Mouse (Mus musculus) gastrocnemius, adult 2 months (tissue): Measurements from ENCODE around the gene Krt20. TPM values are rescaled to one million over a fixed set of nuclear protein-coding genes. Genes with fewer than 3 reads are reported as not detected.
A peak's percentile ranks its signal among the peaks of the same experiment; 100 is the strongest.

Experiments
- DNase-seq: peaks from one replicate; pipeline ENCODE4 v3.0.0; 2022
- H3K27ac ChIP-seq: fragments of 200-600 bp; 2 replicates; pipeline ENCODE4 v1.8.1; 2022; ENCODE audit warnings: mild to moderate bottlenecking
- H3K4me3 ChIP-seq: fragments of 200-600 bp; 2 replicates; pipeline ENCODE4 v1.8.1; 2022; ENCODE audit warnings: mild to moderate bottlenecking, moderate library complexity
- CTCF ChIP-seq: fragments of 200-600 bp; IDR thresholded peaks from 2 replicates; pipeline ENCODE4 v1.8.1; 2022; ENCODE audit warnings: antibody characterized with exemption, mild to moderate bottlenecking, moderate library complexity
- intact Hi-C: fragments of 180-260 bp; cut with DNase I; formaldehyde crosslinking; loops from one replicate; pipeline ENCODE4 v1.15.1; 2025
- long read RNA-seq, 2 experiments: library from polyadenylated mRNA; stranded (forward); transcript quantifications; one replicate each; pipeline ENCODE4 v2.0.0; 2021
- total RNA-seq, 2 experiments: library from RNA; stranded (reverse); gene quantifications; 2 replicates each; pipeline ENCODE4 v1.2.3; 2021

Gene Krt20
- total RNA-seq, result not detected
- long read RNA-seq, experiment 1, result 0 reads
- long read RNA-seq, experiment 2, result 0 reads

GRCm38 (mm10) chr11:99437972-99438371 lies at the start of gene Krt20:
Krt20 (minus strand) TSS chr11:99438150.
- Histone ChIP-seq H3K4me3 (no peak within 1 kb of the TSS), H3K27ac (no peak within 1 kb of the TSS)
- intact Hi-C loops, result no loop called here
- TF ChIP-seq CTCF, result no peak
- DNase-seq, result no peak

GRCm38 (mm10) chr11:99474981-99475380 lies 37.0 kb upstream of the Krt20 start:
- intact Hi-C loops, result no loop called here
- no peak overlapping the region for H3K4me3 ChIP-seq
- no peak for DNase-seq
- TF ChIP-seq CTCF, result no peak
- H3K27ac ChIP-seq, result no peak overlapping the region

- intact Hi-C loops, result no loop called here
- no peak overlapping the region for H3K27ac ChIP-seq
- TF ChIP-seq CTCF, result no peak
- no peak for DNase-seq
- no peak overlapping the region for H3K4me3 ChIP-seq
Measured at GRCm38 (mm10) chr11:99473433-99473832, 35.5 kb upstream of the Krt20 start.

- TF ChIP-seq CTCF, result no peak
- intact Hi-C loops, result no loop called here
- Histone ChIP-seq H3K27ac (no peak overlapping the region), H3K4me3 (no peak overlapping the region)
- DNase-seq, result no peak
Measured at GRCm38 (mm10) chr11:99472405-99472804, 34.5 kb upstream of the Krt20 start.

GRCm38 (mm10) chr11:99471946-99472345 lies 34.0 kb upstream of the Krt20 start:
- H3K27ac ChIP-seq, result no peak overlapping the region
- no peak for DNase-seq
- no peak overlapping the region for H3K4me3 ChIP-seq
- no peak for TF ChIP-seq CTCF
- intact Hi-C loops, result no loop called here

GRCm38 (mm10) chr11:99469228-99469627 lies 31.3 kb upstream of the Krt20 start:
- TF ChIP-seq CTCF, result no peak
- no peak for DNase-seq
- Histone ChIP-seq H3K4me3 (no peak overlapping the region), H3K27ac (no peak overlapping the region)
- intact Hi-C loops, result loop anchor here (5.0 to 10.0 kb wide), 3 partner anchors 106 to 828 kb away; no protein-coding TSS in a partner anchor

GRCm38 (mm10) chr11:99468566-99468965 lies 30.6 kb upstream of the Krt20 start:
- DNase-seq, result no peak
- intact Hi-C loops, result loop anchor here (5.0 to 10.0 kb wide), 3 partner anchors 106 to 829 kb away; no protein-coding TSS in a partner anchor
- Histone ChIP-seq H3K27ac (no peak overlapping the region), H3K4me3 (no peak overlapping the region)
- TF ChIP-seq CTCF, result no peak

GRCm38 (mm10) chr11:99466316-99466715 lies 28.4 kb upstream of the Krt20 start:
- Histone ChIP-seq H3K27ac (no peak overlapping the region), H3K4me3 (no peak overlapping the region)
- DNase-seq, result no peak
- intact Hi-C loops, result loop anchor here (5.0 to 10.0 kb wide), 3 partner anchors 108 to 831 kb away; no protein-coding TSS in a partner anchor
- TF ChIP-seq CTCF, result no peak

- peak; percentile 78 for TF ChIP-seq CTCF
- DNase-seq, result peak; percentile 71
- intact Hi-C loops, result loop anchor here (2.0 to 10.0 kb wide), 5 partner anchors 110 to 832 kb away; no protein-coding TSS in a partner anchor
- Histone ChIP-seq H3K27ac (no peak overlapping the region), H3K4me3 (no peak overlapping the region)
Measured at GRCm38 (mm10) chr11:99464836-99465235, 26.9 kb upstream of the Krt20 start.

- TF ChIP-seq CTCF, result peak; percentile 82
- intact Hi-C loops, result loop anchor here (2.0 to 10.0 kb wide), 4 partner anchors 84 to 702 kb away; no protein-coding TSS in a partner anchor
- DNase-seq, result peak; percentile 57
- Histone ChIP-seq H3K27ac (no peak overlapping the region), H3K4me3 (no peak overlapping the region)
Measured at GRCm38 (mm10) chr11:99463155-99463554, 25.2 kb upstream of the Krt20 start.

- DNase-seq, result no peak
- Histone ChIP-seq H3K4me3 (no peak overlapping the region), H3K27ac (no peak overlapping the region)
- intact Hi-C loops, result loop anchor here (2.0 to 10.0 kb wide), 4 partner anchors 83 to 703 kb away; no protein-coding TSS in a partner anchor
- TF ChIP-seq CTCF, result no peak
Measured at GRCm38 (mm10) chr11:99461736-99462135, 23.8 kb upstream of the Krt20 start.

- TF ChIP-seq CTCF, result no peak
- H3K4me3 ChIP-seq, result no peak overlapping the region
- H3K27ac ChIP-seq, result no peak overlapping the region
- intact Hi-C loops, result no loop called here
- DNase-seq, result no peak
Measured at GRCm38 (mm10) chr11:99458887-99459286, 20.9 kb upstream of the Krt20 start.

- TF ChIP-seq CTCF, result no peak
- no peak for DNase-seq
- Histone ChIP-seq H3K27ac (no peak overlapping the region), H3K4me3 (no peak overlapping the region)
- intact Hi-C loops, result no loop called here
Measured at GRCm38 (mm10) chr11:99454759-99455158, 16.8 kb upstream of the Krt20 start.

- no peak overlapping the region for H3K4me3 ChIP-seq
- intact Hi-C loops, result no loop called here
- no peak for DNase-seq
- H3K27ac ChIP-seq, result no peak overlapping the region
- TF ChIP-seq CTCF, result no peak
Measured at GRCm38 (mm10) chr11:99454044-99454443, 16.1 kb upstream of the Krt20 start.
